Mouse (Mus musculus) CD8-positive naive resting alpha-beta T cell, adult 2 months (primary cell): ENCODE results near the gene Syf2.

ENCODE experiments used
- DNase-seq, 2 experiments: peaks; one replicate each; pipeline ENCODE4 v3.0.0; 2022; ENCODE audit warnings: low read depth in 2 of 2, low spot score in 2 of 2

The Syf2 gene

GRCm38 (mm10) chr4:134968605-134968976, 37.9 kb downstream of the Syf2 start:
- no peak for DNase-seq

- no peak for DNase-seq
Measured at GRCm38 (mm10) chr4:134975261-134975928, 44.7 kb downstream of the Syf2 start.

- DNase-seq = no peak
Measured at GRCm38 (mm10) chr4:134975929-134976308, 45.2 kb downstream of the Syf2 start.

- DNase-seq = no peak
Measured at GRCm38 (mm10) chr4:134978930-134979329, 48.2 kb downstream of the Syf2 start.

GRCm38 (mm10) chr4:134981959-134982431, 51.3 kb downstream of the Syf2 start:
- DNase-seq = no peak

GRCm38 (mm10) chr4:134983136-134983535, 52.4 kb downstream of the Syf2 start:
- DNase-seq = no peak

GRCm38 (mm10) chr4:134984555-134984954, 53.9 kb downstream of the Syf2 start:
- peak; percentile 8 to 23 for DNase-seq

- no peak for DNase-seq
Measured at GRCm38 (mm10) chr4:134985626-134986335, 55.1 kb downstream of the Syf2 start.

- no peak for DNase-seq
Measured at GRCm38 (mm10) chr4:134986336-134986635, 55.6 kb downstream of the Syf2 start.

- DNase-seq = no peak
Measured at GRCm38 (mm10) chr4:134986963-134987362, 56.3 kb downstream of the Syf2 start.
